Mouse (Mus musculus) fibroblast of lung, adult 2 months (primary cell): ENCODE measurements around the gene Slc22a18.

ENCODE experiments used
- DNase-seq: peaks from one replicate; pipeline ENCODE4 v3.0.0-alpha.2; 2011; ENCODE audit warnings: low read depth

Gene Slc22a18

GRCm38 (mm10) chr7:143473347-143474101 is at the start of gene Slc22a18:
Slc22a18 (plus strand) TSS chr7:143473736.
- peak; percentile 40 for DNase-seq

GRCm38 (mm10) chr7:143428142-143428813 is 45.3 kb upstream of the Slc22a18 start:
- no peak for DNase-seq

- no peak for DNase-seq
These were observed 44.6 kb upstream of the Slc22a18 start for GRCm38 (mm10) chr7:143428814-143429499.

GRCm38 (mm10) chr7:143432631-143433030 is 40.9 kb upstream of the Slc22a18 start:
- no peak for DNase-seq

- no peak for DNase-seq
These were observed 40.2 kb upstream of the Slc22a18 start for GRCm38 (mm10) chr7:143433331-143433730.

- no peak for DNase-seq
These were observed 36.2 kb upstream of the Slc22a18 start for GRCm38 (mm10) chr7:143437231-143437893.

DNA sequence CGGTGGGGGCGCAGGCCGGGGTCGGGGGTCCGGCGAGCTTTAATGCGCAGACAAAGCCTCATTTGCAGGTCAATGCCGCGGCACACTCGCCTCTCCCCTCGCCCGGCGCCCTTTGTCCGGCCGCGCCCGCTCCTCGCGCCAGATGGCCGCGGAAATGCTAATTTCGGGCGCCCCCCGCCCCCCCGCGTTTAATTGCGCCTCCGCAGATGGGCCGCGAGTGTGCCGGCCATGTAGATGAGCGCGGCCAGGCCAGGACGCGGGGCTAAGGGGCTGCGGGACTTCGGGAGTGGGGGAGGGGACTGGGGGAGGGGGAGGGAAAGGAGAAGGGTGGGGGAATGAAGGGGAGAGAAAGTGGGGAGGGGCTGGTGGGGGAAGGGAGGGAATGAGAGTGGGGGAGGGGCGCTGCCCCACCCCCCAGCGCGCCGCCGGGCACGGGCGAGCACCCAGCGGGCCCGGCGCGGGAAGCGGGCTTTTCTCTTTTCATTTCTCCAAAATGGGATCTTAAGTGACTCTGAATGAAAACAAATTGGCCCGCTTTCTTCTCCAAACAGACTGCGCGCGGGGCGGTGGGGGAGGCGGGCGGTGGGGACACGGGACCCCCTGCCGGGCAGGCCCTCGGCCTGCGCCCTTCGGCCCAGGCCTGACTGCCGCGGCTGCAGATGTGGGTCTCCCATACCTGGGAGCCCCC is 35.5 kb upstream of the Slc22a18 start:
- no peak for DNase-seq

DNA sequence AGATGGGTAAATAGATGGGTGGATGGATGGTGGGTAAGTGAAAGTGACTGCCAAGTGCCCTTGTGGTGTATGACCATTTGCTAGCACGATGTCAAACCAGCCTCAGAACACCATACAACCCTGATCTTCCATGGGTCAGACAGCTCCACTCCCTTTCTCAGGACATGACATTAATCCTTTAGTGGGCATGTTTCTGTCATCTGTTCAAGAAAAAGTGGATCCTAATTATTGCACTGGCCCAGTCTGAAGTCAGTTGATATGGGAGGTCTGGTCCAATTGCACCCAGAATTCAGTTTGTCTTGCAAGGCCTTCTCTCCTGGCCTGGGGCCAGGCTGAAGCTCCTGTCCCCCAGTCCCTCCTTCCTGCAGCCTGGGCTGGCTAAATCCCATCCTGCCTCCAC is 34.6 kb upstream of the Slc22a18 start:
- no peak for DNase-seq

DNA sequence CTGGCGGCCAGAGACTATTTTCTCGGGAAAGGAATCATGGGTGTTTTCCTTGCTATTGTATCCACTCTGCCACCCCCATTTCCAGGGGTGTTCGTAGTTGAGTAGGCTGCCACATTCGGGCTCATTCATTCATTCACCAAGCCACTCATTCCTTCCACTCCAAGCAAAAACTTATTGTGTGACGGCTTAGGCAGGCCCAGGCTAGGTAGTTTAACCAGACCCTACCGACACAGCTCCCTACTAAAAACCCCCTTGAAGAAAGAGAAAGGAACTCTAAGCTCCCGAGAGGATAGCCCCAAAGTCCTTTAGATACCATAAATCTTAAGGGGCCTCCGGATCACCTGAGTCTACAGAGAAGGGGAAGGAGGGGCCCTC is 29.0 kb upstream of the Slc22a18 start:
- no peak for DNase-seq

GRCm38 (mm10) chr7:143444955-143445648 is 28.4 kb upstream of the Slc22a18 start:
- DNase-seq: no peak

DNA sequence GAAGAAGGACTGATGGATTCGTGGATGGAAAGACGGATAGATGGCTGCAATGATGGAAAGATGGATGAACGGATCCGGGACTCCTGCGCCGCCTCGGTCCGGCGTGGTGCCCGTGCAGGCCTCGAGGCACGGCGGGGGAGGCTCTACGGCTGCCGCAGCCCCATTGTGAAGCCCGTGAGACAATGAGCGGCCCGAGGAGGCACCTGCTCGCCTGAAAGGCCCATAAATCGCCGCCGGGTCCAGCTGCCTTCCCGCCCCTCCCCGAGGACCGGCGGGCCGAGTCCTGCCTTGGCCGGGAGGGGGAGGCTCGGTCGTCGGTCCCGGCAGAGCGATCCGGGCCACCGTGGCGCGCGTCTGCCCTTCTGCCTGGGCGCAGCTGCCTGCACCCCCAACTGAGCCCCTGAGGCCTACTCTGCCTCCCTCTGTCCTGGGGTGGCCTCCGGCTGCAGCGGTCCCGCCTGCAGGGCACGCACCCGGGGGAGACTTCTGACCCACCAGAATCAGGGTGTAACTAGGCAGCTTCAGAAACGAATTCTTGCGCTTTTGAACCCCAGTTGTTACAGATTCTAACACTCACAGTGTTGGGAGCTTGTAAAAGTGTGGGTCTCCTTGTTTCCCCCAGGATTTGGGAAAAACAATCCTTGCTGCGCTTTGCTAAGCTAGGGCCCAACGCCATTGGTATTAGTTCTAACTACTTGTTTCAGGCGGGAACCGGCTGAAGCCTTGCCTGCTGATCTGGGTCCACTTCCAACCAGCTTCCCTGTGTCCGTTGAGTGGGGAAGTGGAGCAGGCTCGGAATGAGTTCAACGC is 27.7 kb upstream of the Slc22a18 start:
- no peak for DNase-seq

GRCm38 (mm10) chr7:143447130-143447529 is 26.4 kb upstream of the Slc22a18 start:
- DNase-seq: no peak

GRCm38 (mm10) chr7:143458963-143459331 is 14.6 kb upstream of the Slc22a18 start:
- DNase-seq: no peak

DNA sequence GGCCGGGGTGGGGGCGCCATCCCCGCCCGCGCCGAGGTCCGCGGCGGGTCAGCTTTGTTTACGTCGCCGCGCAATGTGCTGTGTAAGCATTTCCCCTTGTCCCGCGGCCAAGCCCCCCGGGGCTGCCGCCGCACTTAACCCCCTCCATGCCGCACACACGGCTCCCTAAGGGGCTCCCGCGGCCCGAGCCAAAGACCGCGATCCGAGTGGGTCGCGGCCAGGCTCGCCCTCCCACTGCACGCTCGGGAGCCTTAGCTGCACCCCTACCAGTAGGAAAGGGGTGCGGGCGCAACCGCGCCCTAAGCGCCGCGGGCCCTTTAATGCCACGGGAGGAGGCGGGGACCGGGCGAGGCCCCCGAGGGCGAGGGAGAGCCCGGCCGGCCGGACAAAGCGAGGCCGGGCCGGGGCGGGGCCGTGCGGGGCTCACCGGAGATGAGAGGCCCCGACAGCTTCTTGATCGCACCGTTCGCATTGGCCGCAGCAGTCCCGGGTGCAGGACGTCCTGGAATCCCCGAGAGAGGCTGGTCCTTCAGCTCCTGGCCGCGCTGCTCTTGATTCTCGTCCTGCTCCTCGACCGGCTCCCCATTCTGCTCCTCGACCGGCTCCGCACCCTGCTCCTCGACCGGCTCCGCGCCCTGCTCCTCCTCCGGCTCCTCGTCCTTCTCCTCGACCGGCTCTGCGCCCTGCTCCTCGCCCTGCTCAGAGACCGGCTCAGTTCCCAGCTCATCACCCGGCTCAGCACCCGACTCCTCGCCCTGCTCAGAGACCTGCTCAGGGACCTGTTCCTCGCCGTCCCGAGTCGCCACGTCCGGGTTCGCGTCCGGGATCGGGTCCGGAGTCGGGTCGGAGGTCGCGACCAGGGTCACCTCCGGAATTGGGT is 14.0 kb upstream of the Slc22a18 start:
- no peak for DNase-seq

DNA sequence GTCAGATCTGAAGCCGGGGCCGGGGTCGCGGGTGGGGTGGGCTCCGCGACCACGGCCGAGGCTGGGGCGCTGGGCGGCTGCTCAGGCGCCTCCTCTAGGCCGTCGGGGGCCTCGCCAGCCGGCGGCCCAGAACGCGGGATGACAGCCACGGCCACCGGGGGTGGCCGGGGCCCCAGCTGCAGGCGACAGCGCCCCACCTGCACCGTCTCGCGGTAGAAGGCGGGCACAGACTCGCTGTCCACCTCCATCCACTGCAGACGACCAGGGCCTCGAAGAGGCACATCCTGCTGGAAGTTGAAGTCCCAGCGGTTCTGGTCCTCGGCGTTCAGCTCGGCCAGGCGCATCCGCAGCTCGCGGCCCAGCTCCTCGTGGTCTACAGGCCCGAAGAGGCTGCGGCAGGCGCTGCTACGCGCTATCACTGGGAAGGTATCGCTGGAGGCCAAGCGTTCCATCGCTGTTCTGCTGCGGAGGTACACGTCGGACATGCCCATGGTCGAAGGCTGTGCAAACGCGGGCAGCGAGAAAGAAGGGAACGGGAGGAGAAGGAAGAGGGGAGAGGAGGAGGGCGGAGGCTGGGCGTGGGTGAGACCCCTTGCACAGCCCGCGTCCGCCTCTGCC is 13.2 kb upstream of the Slc22a18 start:
- no peak for DNase-seq

- DNase-seq: peak; percentile 43
These were observed 12.7 kb upstream of the Slc22a18 start, which contains the start of gene Cdkn1c for GRCm38 (mm10) chr7:143460874-143461273. Cdkn1c (minus strand) TSS chr7:143461050.

GRCm38 (mm10) chr7:143461294-143461870 is 12.2 kb upstream of the Slc22a18 start:
- DNase-seq: no peak

GRCm38 (mm10) chr7:143461920-143462319 is 11.6 kb upstream of the Slc22a18 start:
- no peak for DNase-seq

DNA sequence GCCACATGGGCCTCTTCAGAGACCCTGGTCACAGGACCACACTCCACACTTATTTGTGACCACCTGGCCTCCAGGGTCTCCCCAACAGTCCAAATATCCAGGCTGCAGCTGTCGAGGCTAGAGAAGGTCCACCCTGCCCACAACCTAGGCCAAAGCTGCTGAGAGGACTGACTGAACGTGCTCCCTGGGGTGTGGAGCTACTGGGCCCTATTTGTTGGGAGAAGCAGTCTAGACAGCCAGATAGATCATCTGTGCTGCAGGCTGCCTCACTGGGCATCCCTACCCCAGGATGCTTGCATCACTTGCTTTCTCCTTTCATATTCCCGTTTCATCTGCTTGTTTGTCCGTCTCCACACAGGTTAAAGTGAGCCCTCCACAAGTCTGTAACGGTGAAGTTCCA is 11.0 kb upstream of the Slc22a18 start:
- no peak for DNase-seq
